Mouse (Mus musculus) ES-Bruce4 (cell line): Measurements from ENCODE around the gene Tpm4. TPM values are rescaled to one million over a fixed set of nuclear protein-coding genes. Genes with fewer than 3 reads are reported as not detected.

ENCODE experiments used
- H3K27ac ChIP-seq: 2 replicates; pipeline ENCODE4 v1.5.1; 2012; ENCODE audit warnings: low read length, inconsistent platforms; ENCODE audit not compliant: insufficient read depth
- H3K27me3 ChIP-seq: 2 replicates; pipeline ENCODE4 v1.6.1; 2012; ENCODE audit warnings: mild to moderate bottlenecking, low read length, inconsistent platforms; ENCODE audit not compliant: control insufficient read depth, poor library complexity, insufficient read depth, severe bottlenecking
- H3K36me3 ChIP-seq: 2 replicates; pipeline ENCODE4 v1.6.1; 2012; ENCODE audit warnings: inconsistent platforms, mild to moderate bottlenecking, low read length, moderate library complexity; ENCODE audit not compliant: control insufficient read depth, poor library complexity, insufficient read depth, severe bottlenecking
- H3K4me1 ChIP-seq: one replicate; pipeline ENCODE4 v1.8.1; 2011; ENCODE audit warnings: low read length; ENCODE audit not compliant: control insufficient read depth, insufficient read depth
- H3K4me3 ChIP-seq: 2 replicates; pipeline ENCODE4 v1.5.1; 2011; ENCODE audit warnings: low read depth, mild to moderate bottlenecking, low read length
- H3K9ac ChIP-seq: 2 replicates; pipeline ENCODE4 v1.6.1; 2012; ENCODE audit warnings: low read depth, mild to moderate bottlenecking, inconsistent platforms; ENCODE audit not compliant: poor library complexity, severe bottlenecking
- H3K9me3 ChIP-seq: replicated peaks from 2 replicates; pipeline ENCODE4 v1.6.1; 2012; ENCODE audit warnings: mild to moderate bottlenecking, low read length, inconsistent platforms; ENCODE audit not compliant: control insufficient read depth, poor library complexity, insufficient read depth, severe bottlenecking
- CTCF ChIP-seq: IDR thresholded peaks from one replicate; pipeline ENCODE4 v1.8.1; 2011; ENCODE audit warnings: low read depth, low read length
- EP300 ChIP-seq: IDR thresholded peaks from 2 replicates; pipeline ENCODE4 v1.6.1; 2011; ENCODE audit warnings: low read depth, low read length; ENCODE audit not compliant: insufficient read depth
- POLR2A ChIP-seq: IDR thresholded peaks from one replicate; pipeline ENCODE4 v1.8.1; 2011; ENCODE audit warnings: low read length; ENCODE audit not compliant: insufficient read depth
- polyA plus RNA-seq: library from polyadenylated mRNA; stranded (reverse); fragments of >200 nt; gene quantifications from 2 replicates; pipeline ENCODE4 v1.2.4, GENCODE M21; 2011; ENCODE audit warnings: low read depth; ENCODE audit not compliant: missing spikeins, insufficient read depth, insufficient read length

Tpm4 gene
- polyA plus RNA-seq, 1 experiment, result 293 TPM

DNA sequence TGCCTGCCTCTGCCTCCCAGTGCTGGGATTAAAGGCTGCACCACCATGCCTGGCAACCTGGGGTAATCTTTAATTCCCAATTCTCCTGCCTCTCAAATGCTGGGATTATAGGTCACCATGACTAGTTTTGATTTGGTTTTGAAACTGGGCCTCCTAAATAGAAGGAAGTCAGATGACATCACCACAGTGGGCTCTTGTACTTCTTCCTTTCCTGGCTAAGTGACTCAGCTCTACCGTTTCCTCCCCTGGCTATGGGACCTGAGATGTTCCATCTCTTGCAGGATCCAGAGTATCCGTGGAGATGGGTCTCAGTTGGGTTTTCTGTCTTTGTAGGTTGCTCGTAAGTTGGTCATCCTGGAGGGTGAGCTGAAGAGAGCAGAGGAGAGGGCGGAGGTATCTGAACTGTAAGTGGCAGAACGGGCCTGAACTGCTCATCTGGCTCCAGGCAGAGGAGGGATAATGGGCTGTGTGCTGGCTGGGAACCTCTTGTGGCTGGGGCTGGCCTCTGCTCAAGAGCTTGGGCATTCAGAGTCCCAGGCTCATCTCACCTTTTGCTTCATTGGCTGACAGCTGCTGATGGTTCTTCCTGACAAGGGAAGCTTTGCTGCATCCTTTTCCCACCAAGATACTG lies 9.7 kb downstream of the Tpm4 start:
- H3K27ac ChIP-seq, result no peak overlapping the region
- no peaks in the 10 kb centered on the region for H3K27me3 ChIP-seq
- TF ChIP-seq EP300 (no peak), POLR2A (no peak), CTCF (no peak)
- peaks cover 34% of the 10 kb centered on the region for H3K36me3 ChIP-seq
- H3K4me3 ChIP-seq, result no peak overlapping the region
- H3K9ac ChIP-seq, result no peak overlapping the region
- H3K4me1 ChIP-seq, result peaks cover 4% of the 10 kb centered on the region
- H3K9me3 ChIP-seq, result no peaks in the 10 kb centered on the region

DNA sequence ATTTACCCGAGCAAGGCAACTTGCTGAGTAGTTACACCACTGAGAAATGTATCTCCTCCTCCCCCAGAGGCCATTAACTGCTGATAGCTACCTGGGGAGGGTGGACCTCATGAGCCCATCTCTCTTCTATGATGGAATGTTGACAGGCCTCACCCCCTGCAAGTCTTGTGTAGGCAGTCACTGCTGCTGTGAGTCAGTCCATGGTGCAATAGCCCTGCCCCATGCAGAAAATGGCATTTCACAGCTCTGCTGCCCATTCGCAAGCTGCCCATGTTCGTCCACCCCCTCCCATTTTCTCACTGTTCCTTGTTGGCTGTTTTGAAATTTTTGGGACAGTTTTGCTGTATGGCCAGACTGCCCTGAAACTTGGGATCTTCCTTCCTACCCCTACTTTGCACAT lies 10.7 kb downstream of the Tpm4 start:
- no peak overlapping the region for H3K4me3 ChIP-seq
- peaks cover 4% of the 10 kb centered on the region for H3K4me1 ChIP-seq
- H3K9me3 ChIP-seq, result no peaks in the 10 kb centered on the region
- no peak overlapping the region for H3K9ac ChIP-seq
- peaks cover 38% of the 10 kb centered on the region for H3K36me3 ChIP-seq
- H3K27me3 ChIP-seq, result no peaks in the 10 kb centered on the region
- H3K27ac ChIP-seq, result no peak overlapping the region
- TF ChIP-seq EP300, result no peak
- no peak for TF ChIP-seq CTCF
- TF ChIP-seq POLR2A, result no peak

DNA sequence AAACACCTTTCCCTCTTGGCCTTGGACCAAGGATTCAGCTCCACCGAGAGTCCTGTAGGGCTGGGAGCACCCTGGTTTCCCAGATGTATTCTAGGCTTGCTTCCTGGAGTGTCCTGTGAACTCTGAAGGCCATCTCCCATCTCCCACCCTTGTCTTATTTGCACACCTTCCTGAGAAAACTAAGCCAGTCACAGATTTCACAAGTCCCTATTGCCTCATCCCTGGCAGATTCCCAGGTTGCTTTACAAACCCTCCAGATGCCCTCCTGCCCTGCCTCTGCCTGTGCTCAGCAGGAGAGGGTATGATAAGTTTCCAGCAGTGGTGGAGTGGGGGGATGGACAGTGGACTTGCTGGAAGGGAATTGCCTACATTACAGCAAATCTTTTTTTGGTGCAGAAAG lies 11.3 kb downstream of the Tpm4 start:
- H3K9ac ChIP-seq, result no peak overlapping the region
- H3K36me3 ChIP-seq, result peaks cover 42% of the 10 kb centered on the region
- no peaks in the 10 kb centered on the region for H3K9me3 ChIP-seq
- TF ChIP-seq POLR2A (no peak), CTCF (no peak), EP300 (no peak)
- no peaks in the 10 kb centered on the region for H3K27me3 ChIP-seq
- peaks cover 4% of the 10 kb centered on the region for H3K4me1 ChIP-seq
- no peak overlapping the region for H3K4me3 ChIP-seq
- no peak overlapping the region for H3K27ac ChIP-seq

DNA sequence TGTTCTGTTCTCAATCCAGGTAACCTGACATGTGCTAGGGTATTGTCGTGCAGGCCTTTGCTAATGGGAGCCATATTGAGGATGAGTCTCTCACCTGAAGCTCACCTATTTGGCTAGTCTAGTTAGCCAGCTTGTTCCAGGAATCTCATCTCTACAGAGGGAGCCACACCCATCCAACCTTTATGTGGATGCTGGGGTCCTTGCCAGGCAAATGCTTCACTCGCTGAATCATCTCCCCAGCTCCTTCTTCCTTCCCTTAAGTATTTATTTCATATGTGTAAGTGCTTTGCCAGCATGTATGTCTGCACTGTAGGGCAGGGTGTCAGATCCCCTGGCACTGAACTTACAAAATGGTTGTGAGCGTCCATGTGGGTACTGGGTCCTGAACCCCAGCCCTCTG lies 11.8 kb downstream of the Tpm4 start:
- TF ChIP-seq POLR2A (no peak), EP300 (no peak), CTCF (no peak)
- no peak overlapping the region for H3K9ac ChIP-seq
- H3K9me3 ChIP-seq, result no peaks in the 10 kb centered on the region
- H3K36me3 ChIP-seq, result peaks cover 41% of the 10 kb centered on the region
- H3K27ac ChIP-seq, result peak overlapping the region; percentile 21; the same call in 1 of the 2 replicates
- H3K4me1 ChIP-seq, result peaks cover 4% of the 10 kb centered on the region
- H3K27me3 ChIP-seq, result no peaks in the 10 kb centered on the region
- no peak overlapping the region for H3K4me3 ChIP-seq

DNA sequence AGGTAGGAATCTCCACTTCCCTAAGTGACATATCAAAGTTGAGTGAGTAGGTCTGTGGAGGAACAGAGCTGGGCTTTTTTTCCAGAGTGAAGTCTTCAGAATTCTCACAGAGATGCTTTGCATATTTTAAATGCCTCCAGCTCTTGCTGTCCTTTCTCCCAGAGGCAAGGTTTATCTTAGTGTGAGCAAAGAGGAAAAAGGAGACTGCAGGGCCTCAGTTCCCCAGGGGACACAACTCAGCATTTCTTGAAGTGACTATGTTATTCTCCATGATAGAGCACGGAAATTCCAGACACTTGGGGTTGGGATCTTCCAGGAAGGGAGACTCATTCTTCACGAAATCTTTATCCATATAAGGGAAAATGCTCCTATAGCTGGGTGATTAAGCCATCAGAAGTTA lies 12.5 kb downstream of the Tpm4 start:
- Histone ChIP-seq H3K27ac (0 out of 2 replicates have a peak overlapping the region, but pooled peaks have one; percentile 21), H3K4me1 (peaks cover 4% of the 10 kb centered on the region), H3K36me3 (peaks cover 47% of the 10 kb centered on the region), H3K9ac (no peak overlapping the region), H3K27me3 (no peaks in the 10 kb centered on the region), H3K4me3 (no peak overlapping the region), H3K9me3 (no peaks in the 10 kb centered on the region)
- no peak for TF ChIP-seq CTCF
- no peak for TF ChIP-seq POLR2A
- TF ChIP-seq EP300, result no peak

DNA sequence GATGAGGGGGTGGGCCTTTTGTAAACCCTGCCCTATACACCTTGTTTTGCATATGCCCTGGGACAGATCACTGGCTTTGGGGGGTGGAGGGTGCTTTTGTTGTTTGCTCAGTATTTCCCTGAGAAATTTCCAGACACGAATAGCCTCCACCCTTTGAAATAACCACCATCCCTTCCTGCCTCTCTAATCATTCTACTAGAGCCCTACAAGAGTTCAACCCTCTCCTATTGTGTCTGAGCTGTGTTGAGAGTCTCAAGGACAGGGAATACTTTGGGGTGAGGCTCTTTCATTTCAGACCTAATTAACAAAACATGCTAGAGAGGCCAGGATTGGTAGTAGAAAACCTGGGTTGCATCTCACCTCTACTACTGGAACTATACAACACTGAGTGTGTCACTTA lies 14.3 kb downstream of the Tpm4 start:
- TF ChIP-seq POLR2A (no peak), EP300 (no peak), CTCF (no peak)
- H3K36me3 ChIP-seq, result peaks cover 57% of the 10 kb centered on the region
- H3K9ac ChIP-seq, result no peak overlapping the region
- H3K4me1 ChIP-seq, result peaks cover 4% of the 10 kb centered on the region
- H3K9me3 ChIP-seq, result no peaks in the 10 kb centered on the region
- no peaks in the 10 kb centered on the region for H3K27me3 ChIP-seq
- peak overlapping the region; percentile 87 for H3K27ac ChIP-seq
- no peak overlapping the region for H3K4me3 ChIP-seq
